Mouse (Mus musculus): Measurements from ENCODE around the gene Coq8b. TPM values are rescaled to one million over a fixed set of nuclear protein-coding genes. Genes with fewer than 3 reads are reported as not detected.

Gene Coq8b
- total RNA-seq, 4 experiments from 2014 or later, result 9.0 to 12.6 (median 10.1) TPM

DNA sequence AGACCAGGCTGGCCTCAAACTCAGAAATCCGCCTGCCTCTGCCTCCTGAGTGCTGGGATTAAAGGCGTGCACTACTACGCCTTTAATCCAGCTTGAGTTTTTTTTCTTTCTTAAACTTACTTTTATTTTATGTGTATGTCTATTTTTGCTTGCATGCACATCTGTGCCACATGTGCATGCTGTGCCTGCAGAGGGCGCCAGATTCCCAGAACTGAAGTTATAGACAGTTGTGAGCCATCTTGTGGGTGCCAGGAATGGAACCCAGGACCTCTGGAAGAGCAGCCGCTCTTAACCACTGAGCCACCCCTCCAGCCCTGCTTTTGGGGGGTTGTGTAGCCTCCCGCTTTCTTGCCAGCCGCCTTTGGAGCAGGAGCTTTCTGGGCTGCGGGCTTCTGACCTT lies 38.6 kb downstream of the Coq8b start:
- DNase-seq (ENCODE audit: low spot score), result no peak

DNA sequence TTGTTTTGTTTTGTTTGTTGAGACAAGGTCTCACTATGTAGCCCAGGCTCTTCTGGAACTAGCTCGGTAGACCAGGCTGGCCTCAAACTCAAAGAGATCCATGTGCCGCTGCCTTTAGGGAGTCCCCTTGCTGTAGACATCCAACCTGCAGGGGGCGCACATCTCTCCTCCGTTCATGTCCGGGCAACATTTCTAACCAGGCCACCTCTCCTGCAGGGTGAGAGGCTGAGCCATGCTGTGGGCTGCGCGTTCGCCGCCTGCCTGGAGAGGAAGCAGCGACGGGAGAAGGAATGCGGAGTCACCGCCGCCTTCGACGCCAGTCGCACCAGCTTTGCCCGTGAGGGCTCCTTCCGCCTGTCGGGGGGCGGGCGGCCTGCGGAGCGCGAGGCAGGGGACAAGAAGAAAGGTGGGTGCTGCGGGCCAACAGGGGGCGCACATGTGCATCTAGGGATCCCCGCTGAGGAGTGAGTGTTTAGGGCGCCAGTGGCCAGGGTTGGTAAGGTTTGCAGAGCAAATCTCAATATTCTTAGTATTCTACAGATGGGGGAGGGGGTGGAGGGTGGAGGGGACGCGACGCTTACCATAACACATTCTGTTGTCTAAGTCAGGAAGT lies 41.0 kb downstream of the Coq8b start:
- DNase-seq (ENCODE audit: low spot score), result no peak

DNA sequence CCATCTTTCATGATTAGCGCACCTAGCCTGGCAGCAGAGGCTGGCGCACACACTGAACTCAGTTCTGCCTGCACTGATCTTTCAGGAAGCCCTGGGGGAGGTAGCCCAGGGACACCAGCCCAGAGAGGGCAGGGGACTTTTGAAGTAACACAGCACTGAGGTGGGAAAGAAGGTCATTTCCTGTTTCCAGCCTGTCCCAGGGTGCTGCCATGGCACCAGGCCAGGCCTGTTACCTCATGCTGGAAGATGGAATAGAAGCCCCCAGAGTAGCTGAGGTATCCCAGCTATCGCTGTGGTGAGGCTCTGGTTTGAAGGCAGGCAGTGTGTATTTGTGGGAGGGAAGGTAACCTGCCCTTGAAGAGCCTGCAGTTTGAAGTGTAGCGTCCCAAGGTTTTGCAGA lies 42.1 kb downstream of the Coq8b start:
- no peak for DNase-seq (ENCODE audit: low spot score)

DNA sequence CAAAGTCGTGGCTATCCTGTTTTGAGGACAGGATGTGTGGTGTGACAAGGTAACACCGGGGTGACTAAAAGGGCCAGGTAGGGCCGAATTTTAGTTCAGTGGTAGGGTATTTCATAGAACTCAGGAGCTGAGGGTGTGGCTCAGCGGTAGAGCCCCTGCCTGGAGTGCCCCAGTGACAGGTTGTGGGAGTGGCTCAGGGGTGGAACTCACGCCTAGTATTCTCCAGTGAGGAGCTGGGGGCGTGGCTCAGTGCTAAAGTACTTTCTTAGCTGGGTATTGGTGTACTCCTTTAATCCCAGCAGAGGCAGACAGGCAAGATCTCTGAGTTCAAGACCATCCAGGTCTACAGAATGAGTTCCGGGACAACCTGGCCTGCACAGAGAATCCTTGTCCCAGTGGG lies 43.2 kb downstream of the Coq8b start:
- no peak for DNase-seq (ENCODE audit: low spot score)

DNA sequence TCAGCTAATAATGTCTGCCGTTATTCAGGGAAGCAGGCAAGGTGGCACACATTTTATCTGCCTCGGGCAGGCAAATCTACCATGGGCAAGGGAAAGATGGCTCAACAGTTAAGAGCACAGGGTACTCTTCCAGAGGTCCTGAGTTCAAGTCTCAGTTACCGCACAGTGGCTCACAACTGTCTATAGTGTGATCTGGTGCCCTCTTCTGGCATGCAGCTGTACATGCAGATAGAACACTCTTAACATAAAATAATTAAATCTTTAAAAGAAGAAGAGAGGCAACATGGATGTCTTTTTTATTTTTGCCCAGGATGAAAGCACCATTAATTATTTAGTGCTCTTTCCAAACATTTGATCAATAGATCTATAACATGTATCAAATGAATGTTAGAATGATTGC lies 44.4 kb downstream of the Coq8b start:
- no peak for DNase-seq (ENCODE audit: low spot score)

DNA sequence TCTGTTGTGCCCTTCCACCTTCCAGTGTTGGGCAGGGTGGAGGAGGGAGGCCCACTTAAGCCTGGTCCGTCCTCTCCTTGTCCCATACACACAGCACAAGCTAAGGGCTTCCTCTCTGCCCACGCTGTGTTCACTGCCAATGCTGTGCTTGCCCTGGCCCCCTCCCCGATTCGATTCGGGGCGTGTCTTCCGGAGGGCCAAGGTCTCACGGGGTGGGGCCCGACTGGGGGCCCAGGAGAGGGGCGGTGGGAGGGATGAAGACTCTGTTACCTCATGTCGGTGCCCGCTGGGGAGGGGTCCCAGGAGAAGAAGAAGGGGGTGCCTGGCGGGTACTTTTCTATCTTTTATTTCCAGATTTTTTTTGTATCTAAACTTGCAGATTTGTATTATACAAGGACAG lies 48.9 kb downstream of the Coq8b start:
- DNase-seq (ENCODE audit: low spot score), result no peak

DNA sequence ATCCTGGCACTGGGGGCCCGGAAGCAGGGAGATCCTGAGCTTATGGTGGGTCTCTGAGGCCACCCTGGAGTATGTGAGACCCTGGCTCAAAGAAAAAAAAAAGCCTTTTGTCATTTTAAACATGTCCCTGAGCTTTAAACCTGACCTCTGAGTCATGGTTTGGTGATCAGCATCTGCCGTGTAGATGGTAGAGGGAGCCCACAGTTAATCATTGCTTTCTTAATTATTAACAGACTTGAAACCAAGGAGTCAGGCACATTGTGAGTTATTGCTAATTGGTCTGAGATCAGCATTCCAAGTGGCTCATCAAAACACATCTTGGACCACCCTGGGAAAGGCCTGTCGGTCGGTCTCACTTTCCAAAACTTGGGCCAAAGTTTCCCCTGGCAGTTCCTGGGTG lies 49.4 kb downstream of the Coq8b start:
- DNase-seq (ENCODE audit: low spot score), result no peak

DNA sequence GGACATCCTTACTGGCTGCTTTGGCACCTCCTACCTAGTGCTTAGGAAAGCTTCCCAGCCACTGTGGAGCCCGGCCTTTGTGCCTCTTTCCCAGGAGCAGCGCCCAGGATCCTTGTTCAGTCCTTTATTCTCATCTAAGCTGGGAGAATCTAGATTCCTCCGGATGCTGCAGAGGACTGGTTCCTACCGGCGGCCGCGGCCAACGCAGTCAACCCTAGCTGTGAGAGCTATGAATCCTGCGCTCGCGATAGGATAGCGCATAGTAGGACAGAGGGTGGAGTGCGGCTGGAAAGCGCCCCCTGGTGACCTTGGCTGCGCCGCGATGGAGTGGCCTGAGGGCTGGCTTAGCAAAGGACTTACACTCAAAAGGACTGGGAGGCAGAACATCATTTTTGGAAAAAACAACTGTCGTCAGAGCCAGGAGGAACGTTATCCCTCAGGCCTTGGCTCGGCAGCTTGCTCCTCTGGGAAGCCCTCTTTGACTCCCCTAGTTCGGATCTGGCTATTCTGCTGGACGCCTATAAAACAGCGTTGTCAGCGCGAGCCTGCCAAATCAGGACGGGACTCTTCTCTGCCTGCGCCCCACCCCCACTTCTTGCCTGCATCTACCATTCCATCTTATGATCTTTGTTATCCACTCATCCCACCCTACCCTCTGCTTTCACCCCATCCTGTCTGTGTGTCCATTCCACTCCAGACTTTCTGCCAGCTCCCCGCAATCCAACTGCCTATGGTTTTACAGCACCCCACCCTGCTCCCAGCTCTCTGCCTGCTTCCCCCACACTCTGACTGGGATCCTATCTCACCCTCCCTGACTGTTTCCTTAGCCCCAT lies 52.3 kb downstream of the Coq8b start:
- peak; percentile 63 for DNase-seq (ENCODE audit: low spot score)

DNA sequence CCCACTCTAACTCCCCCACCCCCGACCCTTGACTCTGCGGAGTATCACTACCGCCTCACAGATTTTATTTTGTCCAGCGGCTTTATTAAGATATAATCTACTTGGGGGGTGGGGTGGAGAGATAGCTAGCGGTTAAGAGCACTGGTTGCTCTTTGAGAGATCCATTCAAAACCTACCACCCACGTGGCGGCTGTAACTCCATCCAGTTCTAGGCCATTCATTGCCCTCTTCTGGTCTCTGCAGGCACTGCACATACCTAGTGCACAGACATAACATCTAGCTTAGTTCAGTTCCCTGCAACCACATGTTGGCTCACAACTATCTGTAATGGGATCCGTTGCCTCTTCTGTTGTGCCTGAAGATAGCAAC lies 52.9 kb downstream of the Coq8b start:
- peak; percentile 69 for DNase-seq (ENCODE audit: low spot score)

DNA sequence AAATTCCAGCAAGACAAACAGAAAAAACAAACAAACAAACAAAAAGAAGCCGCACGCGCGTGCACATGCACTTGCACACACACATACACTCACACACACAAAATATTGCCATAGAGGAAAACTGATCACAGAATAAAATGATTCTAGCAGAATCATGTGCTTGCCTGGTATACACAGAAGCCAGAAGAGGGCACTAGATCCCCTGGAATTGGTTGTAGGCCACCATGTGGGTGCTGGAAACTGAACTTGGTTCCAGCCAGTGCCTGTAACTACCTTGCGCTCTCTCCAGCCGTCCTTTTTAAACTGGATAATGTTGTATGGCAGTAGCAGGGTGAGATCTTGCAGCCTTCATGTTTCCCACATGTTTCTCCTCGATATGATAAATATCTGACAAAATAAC lies 55.9 kb downstream of the Coq8b start:
- DNase-seq (ENCODE audit: low spot score), result no peak

DNA sequence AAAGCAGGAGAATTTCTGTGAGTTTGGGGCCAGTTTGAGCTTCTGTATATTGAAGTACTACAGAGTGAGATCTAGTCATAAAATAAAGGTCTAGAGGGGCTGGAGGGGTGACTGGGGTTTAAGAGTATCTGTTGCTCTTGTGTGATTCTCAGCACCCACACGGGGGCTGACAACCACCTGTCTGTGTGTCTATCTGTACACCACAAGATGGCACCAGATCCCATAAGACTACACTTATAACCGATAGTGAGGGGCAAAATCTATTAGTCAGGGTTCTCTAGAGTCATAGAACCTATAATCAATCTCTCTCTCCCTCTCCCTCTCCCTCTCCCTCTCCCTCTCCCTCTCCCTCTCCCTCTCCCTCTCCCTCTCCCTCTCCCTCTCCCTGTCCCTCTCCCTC lies 57.7 kb downstream of the Coq8b start:
- no peak for DNase-seq (ENCODE audit: low spot score)

DNA sequence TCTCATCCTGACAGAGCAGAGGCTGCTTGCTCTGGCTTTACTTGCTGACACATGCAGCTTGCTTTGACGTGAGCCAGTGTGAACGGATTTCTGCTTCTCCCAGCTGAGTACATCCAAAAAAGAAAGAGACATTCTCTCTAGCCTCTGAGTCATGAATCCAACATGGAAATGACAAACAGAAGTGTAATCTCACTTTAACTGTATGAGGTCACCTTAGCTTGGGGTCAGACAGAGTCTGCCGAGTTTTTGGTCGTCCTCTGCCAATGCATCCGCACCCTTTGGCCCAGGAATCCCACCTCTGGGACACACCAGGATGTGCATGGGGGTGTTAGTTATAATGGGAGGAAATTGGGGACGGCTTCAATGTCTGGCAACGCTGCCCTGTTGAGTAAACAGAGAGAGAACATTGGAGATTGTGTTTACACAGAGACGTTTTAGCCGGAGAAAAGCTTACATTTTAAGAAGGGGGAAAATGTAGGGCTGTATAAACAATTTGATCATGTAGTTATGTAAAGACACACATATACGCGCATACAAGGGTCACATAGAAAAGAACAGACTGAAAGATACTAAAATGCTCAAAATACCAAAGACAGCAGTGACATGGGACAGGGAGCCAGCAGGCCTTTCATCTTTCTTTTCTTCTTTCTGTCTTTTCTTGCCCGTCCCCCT lies 59.1 kb downstream of the Coq8b start:
- peak; percentile 84 for DNase-seq (ENCODE audit: low spot score)

DNA sequence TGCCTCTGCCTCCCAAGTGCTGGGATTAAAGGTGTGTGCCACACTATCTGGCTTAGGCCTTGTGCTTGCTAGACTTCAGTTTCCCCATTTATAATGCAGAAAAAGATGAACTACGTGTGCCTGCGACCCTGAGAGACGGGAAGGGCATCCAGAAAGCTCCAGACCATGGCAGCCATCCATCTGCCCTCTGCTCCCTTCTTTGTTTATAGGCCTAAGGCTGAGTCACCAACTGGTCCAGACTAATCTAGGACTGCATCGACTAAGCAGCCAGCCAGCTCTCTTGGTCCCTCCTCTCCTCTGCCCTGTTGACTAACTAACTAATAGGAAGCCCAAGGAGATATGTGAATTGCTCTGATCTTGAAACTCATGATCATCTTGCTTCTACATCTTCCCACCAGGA lies 63.1 kb downstream of the Coq8b start:
- DNase-seq (ENCODE audit: low spot score), result no peak

DNA sequence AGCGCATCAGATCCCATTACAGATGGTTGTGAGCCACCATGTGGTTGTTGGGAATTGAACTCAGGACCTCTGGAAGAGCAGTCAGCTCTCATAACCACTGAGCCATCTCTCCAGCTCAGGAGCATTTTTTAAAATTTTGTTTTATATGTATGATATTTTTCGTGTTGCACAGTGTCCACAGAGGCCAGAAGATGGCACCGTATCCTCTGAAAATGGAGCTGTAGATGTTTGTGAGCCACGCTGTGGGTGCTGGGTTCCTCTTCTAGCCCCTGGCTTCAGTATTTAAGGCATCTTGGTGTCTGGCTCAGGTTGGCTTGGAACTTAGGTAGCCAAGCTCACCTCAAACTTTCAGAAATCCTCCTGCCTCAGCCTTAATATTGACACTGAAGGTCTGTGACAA lies 63.7 kb downstream of the Coq8b start:
- no peak for DNase-seq (ENCODE audit: low spot score)

DNA sequence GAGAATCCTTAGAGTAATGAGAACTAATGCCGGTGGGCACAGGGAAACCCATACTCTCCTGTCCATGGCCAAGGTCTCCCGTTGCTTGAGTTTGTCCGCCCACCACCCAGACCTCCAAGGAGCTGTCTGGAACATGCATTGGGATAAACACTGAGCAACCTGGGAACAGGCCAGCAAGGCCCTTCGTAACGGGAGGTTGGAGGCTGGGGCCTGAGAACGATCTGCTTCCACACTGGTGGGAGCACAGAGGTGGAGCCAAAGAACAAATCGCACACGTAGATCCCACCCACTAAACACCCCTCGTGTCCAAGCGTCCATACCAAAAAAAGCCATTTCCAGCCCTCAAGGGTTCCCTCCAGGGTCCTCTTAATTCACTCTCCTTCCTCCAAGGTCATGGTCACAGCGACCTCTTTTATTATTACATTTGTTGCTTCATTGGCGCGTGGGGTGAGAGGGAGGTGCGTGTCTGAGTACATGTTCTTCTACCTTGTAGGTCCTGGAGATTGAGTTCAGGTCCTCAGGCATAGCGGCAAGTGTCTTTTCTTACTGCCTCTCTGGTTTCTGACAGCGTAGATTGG lies 65.3 kb downstream of the Coq8b start:
- no peak for DNase-seq (ENCODE audit: low spot score)

DNA sequence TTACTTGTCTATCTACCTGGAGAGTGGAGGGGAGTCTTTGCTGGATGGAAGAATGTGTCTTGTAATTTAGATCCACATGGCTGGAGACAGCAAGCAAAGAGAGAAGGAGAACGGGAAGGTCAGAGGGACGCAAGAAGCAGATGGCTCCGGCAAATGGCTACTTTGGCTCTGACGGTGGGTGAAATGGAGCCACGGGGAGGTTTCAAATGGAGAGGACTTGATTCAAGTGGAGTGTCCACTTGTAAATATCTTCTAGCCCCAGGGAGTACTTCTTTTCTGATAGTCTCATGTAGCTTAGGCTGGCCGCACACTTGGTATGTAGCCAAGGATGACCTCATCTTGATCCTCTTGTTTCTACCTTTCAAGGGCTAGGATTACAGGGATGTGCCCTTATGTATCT lies 66.0 kb downstream of the Coq8b start:
- no peak for DNase-seq (ENCODE audit: low spot score)

DNA sequence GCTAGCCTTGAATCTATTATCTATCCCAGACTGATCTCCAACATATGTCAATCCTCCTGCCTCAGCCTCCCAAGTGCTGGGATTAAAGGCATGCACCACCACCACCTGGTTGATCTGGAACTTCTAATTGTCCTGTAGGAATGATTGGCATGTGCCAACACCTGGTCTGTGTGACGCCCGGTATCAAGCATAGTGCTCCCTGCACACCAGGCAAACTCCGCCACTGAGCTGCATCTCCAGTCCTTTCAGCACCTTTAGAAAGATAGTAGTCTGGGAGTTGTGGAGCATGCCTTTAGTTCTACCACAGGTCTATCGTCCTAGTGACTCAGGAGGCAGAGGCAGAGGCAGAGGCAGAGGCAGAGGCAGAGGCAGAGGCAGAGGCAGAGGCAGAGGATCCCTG lies 67.5 kb downstream of the Coq8b start:
- DNase-seq (ENCODE audit: low spot score), result no peak

DNA sequence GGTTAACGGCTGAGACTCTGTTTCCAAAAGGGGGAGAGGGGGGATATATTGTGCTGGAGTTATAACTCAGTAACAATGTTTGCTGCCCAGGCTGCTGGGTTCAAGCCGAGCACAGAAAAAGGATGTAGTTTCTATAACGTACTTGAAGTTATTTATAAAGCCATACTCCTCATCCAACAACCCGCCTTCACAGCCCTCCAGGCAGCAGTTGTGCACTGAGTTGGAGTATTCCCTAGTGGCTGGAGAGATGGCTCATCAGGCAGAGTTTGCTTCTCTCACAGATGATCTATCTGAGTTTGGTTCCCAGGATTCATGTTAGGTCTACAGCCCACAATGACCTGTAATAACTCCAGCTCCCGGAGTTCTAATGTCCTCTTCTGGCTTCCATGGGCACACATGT lies 68.0 kb downstream of the Coq8b start:
- DNase-seq (ENCODE audit: low spot score), result no peak

DNA sequence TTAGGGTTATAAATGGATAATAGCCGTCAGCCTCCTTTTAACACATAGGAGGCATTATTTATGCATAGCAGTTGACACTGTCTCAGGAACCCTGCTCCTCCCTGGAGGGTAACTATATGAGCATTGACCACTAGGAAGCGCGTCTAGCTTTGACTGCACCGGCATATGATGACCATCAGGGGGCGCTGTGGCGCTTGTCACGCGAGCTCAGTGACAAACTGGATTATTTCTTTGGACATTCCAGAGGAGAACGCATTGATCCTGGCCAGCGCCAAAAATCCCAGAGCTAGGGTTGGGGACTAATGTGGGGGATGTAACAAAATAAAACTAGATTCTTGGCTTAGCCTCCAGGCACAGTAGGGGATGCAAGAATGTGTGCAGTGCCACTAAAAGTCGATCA lies 69.3 kb downstream of the Coq8b start:
- DNase-seq (ENCODE audit: low spot score), result peak; percentile 81

DNA sequence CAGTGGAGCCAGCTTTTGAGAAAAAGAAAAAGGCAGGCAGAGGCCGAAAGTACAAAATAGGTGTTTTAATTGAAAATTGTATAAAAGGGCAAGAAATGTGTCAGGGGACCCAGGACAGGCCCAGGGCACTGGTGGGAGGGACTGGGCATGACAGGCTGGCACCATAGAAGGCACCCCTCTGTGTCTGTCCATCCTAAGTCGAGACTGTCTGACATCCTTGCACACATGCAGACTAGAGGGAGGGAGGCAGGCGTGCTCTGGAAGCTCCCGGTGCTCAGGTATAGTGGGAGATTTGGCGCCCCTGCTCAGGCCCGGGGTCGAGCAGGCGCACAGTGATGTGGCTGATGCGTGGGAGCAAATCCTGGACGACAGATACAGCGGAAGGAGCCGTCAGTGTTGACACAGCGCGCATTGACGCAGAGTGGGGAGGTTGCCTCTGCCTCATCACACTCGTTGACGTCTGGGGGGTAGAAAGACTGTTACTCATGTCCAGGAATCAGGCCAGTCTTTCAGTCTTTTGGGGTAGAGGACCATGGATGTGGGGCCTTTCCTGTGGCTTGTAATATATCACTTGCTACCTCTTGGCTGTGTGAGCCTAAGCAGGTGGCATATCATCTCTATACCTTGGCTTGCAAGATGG lies 72.4 kb downstream of the Coq8b start:
- no peak for DNase-seq (ENCODE audit: low spot score)

DNA sequence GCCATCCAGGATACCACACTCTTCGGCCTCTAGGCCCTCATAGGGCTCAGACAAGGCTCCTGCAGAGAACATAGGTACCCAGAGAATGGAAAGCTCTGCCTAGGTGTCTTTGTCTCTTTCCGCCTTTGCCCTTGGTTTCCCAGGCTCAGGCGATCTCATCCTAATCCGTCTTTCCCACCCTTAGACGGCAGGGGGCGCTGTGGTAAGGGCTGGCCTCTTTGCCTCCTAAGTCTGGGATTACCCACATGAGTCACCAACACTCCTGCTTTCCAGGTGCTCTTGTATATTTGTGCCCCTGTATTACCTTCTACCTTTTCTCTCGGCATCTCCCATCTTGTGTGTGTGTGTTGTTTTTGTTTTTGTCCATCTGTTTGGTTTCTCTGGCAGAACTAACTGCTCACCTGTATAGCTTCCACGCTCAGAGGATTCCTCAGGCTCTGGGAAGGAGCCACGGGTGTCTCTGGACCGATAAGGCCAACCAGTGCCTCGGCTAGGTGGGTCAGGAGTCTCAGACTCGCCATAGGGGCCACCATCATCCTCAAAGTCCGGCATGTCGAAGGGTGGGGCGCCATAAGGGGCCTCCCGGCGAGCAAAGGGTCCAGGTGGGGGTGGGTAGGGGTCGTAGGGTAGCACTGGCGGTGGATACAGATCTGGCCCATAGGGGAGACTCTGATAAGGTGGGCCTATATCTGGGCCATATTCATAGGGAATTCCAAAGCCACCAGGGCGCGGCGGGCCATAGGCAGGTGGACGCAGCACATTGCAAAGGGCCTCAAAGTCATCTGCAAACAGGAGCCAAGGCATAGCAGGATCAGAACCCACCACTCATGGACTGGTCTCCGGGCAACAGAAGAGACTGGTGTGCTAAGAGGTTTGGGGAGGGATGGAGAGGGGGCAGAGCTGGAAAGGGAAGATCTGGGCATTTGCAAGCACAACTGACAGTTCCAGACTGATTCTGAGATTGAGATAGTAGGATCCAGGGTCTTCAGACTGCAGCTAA lies 73.6 kb downstream of the Coq8b start:
- no peak for DNase-seq (ENCODE audit: low spot score)
